Mouse (Mus musculus): Measurements from ENCODE around the gene Efcab5.
"Not testable (repeated sequence)": the region's sequence is repeated elsewhere in the genome, so short reads cannot be mapped to it uniquely, and the experiment has no call there.

DNA sequence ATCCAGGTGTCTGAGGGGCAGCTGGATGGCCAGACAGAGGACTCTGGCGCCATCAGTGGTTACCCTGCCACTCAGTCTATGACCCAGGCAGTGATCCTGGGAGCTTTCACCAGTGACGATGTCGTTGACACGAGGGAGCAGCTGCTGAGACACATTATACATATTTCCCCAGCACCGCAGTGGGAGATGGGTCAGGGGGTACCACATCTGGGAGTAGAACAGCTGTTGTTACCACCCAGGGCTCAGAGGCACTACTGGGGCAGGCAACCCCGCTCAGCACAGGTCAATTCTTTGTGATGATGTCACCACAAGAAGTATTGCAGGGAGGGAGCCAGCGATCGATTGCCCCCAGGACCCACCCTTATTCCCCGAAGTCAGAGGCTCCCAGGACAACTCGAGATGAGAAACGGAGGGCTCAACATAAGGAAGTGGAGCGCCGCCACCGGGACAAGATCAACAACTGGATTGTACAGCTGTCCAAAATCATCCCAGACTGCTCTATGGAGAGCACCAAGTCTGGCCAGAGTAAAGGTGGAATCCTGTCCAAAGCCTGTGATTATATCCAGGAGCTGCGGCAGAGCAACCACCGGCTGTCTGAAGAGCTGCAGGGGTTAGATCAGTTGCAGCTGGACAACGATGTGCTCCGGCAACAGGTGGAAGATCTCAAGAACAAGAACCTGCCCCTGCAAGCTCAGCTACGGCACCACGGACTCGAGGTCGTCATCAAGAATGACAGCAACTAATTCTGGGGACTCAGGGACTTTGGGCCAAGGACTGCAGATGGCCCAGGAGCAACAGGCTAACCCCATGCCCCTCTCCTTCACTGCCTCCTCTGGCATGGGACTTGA lies 38.8 kb downstream of the Efcab5 start:
- not testable (repeated sequence) for TF ChIP-seq CTCF (conservative IDR thresholded peaks at IDR 0.05; ENCODE audit: low read length); NANOG (IDR thresholded peaks at IDR 0.05; ENCODE audit: borderline replicate concordance, low read length); POU5F1 (IDR thresholded peaks at IDR 0.05; ENCODE audit: borderline replicate concordance, low read length)
